Mouse (Mus musculus) liver, embryonic 14.5 days (tissue): Measurements from ENCODE around the gene Sema3d. TPM values are rescaled to one million over a fixed set of nuclear protein-coding genes. Genes with fewer than 3 reads are reported as not detected.

Experiments used
- ATAC-seq: fragments of 200-750 bp; cut with Nextera tagmentation; 2 replicates; pipeline ENCODE4 v1.8.0; 2017; ENCODE audit warnings: moderate number of reproducible peaks, mild to moderate bottlenecking, moderate library complexity; ENCODE audit not compliant: insufficient read depth
- DNase-seq, 3 experiments: peaks; one replicate each; pipeline ENCODE4 v3.0.0-alpha.2; 2012 to 2013; ENCODE audit warnings: low read depth in 3 of 3, low spot score in 3 of 3
- H3K27ac ChIP-seq: fragments of 300-500 bp; sonication (generic); 2 replicates; pipeline ENCODE4 v1.5.1; 2014; ENCODE audit warnings: moderate library complexity, mild to moderate bottlenecking, control low read depth, inconsistent platforms
- H3K27me3 ChIP-seq: fragments of 300-500 bp; sonication (generic); 2 replicates; pipeline ENCODE4 v1.6.1; 2014; ENCODE audit warnings: mild to moderate bottlenecking, low read length, moderate library complexity; ENCODE audit not compliant: control insufficient read depth, insufficient read depth
- H3K36me3 ChIP-seq: fragments of 300-500 bp; sonication (generic); replicated peaks from 2 replicates; pipeline ENCODE4 v1.6.1; 2014; ENCODE audit warnings: low read depth; ENCODE audit not compliant: control insufficient read depth, insufficient read depth
- H3K4me1 ChIP-seq, 2 experiments: fragments of 200-500 bp in 1 of 2; fragments of 300-500 bp in 1 of 2; sonication (generic) in 1 of 2; replicated peaks; 2 replicates each; pipeline ENCODE4 v1.6.1; 2012 to 2014; ENCODE audit warnings: antibody characterized with exemption in 1 of 2, inconsistent platforms in 1 of 2, low read length in 1 of 2; ENCODE audit not compliant: control insufficient read depth in 2 of 2, insufficient read depth in 2 of 2
- H3K4me2 ChIP-seq: fragments of 300-500 bp; sonication (generic); 2 replicates; pipeline ENCODE4 v1.6.1; 2014; ENCODE audit warnings: low read depth, mild to moderate bottlenecking, control low read depth, moderate library complexity
- H3K4me3 ChIP-seq, 2 experiments: fragments of 200-500 bp in 1 of 2; fragments of 300-500 bp in 1 of 2; sonication (generic) in 1 of 2; 2 replicates each; pipeline ENCODE4 v1.5.1; 2012 to 2014; ENCODE audit warnings: low read depth in 2 of 2, low read length in 2 of 2, mild to moderate bottlenecking in 2 of 2, control low read depth in 1 of 2, inconsistent platforms in 1 of 2, moderate library complexity in 1 of 2; ENCODE audit not compliant: insufficient read depth in 1 of 2
- H3K9ac ChIP-seq: fragments of 300-500 bp; sonication (generic); replicated peaks from 2 replicates; pipeline ENCODE4 v1.6.1; 2014; ENCODE audit warnings: mild to moderate bottlenecking, control low read depth, moderate library complexity
- H3K9me3 ChIP-seq: fragments of 300-500 bp; sonication (generic); 2 replicates; pipeline ENCODE4 v1.6.1; 2016; ENCODE audit warnings: low read length, mixed read lengths; ENCODE audit not compliant: control insufficient read depth
- CTCF ChIP-seq: IDR thresholded peaks from 2 replicates; pipeline ENCODE4 v1.5.1; 2016; ENCODE audit warnings: antibody characterized with exemption, low read depth, control low read depth
- EP300 ChIP-seq: IDR thresholded peaks from 2 replicates; pipeline ENCODE4 v1.6.1; 2016; ENCODE audit warnings: antibody characterized with exemption, low read depth
- WGBS: fragments of 180-500 bp; shearing (Covaris S2); extraction: QIAGEN DNeasy Blood & Tissue Kit; methylation state at CpG from one replicate; pipeline ENCODE4 v1.1.7; 2014; ENCODE audit not compliant: insufficient replicate concordance; 5-methylcytosine and 5-hydroxymethylcytosine counted together
- polyA plus RNA-seq, 2 experiments: library from polyadenylated mRNA; depleted of rRNA in 1 of 2; stranded (reverse) in 1 of 2; unstranded in 1 of 2; fragments of >200 nt; fragmentation: Nextera tagmentation in 1 of 2; extraction: Ambion mirVana in 1 of 2; gene quantifications; 2 replicates each; pipeline versions ENCODE4 v1.2.1 to v1.2.3; 2012 to 2014

The Sema3d gene
- polyA plus RNA-seq, 2 experiments, result 0.38 to 0.65 TPM

DNA sequence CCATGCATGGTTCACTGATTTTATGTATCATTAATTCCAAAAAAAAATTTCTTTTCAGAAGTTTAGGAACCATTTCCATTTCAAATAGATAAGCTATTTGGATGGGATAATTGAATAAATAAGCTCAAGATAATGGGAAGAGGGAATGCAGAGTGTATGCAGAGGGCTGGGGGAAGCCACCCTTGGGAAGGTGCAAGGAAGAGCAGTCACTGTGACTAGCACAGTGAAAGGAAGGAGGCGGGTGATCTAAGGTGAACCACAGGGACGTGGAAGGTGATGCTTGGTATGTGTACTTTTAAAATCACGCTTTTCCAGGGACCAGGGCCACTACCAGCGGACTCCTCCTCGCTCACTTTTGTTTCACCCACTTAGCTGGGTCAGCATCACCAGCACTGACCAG is 115.9 kb downstream of the Sema3d start:
- WGBS, result 47% methylated on average over 5 of the region's 5 CpGs
- H3K27ac ChIP-seq, result no peak overlapping the region
- no peak for DNase-seq
- no peaks in the 10 kb centered on the region for H3K4me1 ChIP-seq
- H3K9ac ChIP-seq, result no peak overlapping the region
- no peaks in the 10 kb centered on the region for H3K9me3 ChIP-seq
- TF ChIP-seq EP300 (no peak), CTCF (no peak)
- no peaks in the 10 kb centered on the region for H3K36me3 ChIP-seq
- no peak overlapping the region for H3K4me2 ChIP-seq
- H3K27me3 ChIP-seq, result no peaks in the 10 kb centered on the region
- no peak overlapping the region for H3K4me3 ChIP-seq
- ATAC-seq, result no peak

DNA sequence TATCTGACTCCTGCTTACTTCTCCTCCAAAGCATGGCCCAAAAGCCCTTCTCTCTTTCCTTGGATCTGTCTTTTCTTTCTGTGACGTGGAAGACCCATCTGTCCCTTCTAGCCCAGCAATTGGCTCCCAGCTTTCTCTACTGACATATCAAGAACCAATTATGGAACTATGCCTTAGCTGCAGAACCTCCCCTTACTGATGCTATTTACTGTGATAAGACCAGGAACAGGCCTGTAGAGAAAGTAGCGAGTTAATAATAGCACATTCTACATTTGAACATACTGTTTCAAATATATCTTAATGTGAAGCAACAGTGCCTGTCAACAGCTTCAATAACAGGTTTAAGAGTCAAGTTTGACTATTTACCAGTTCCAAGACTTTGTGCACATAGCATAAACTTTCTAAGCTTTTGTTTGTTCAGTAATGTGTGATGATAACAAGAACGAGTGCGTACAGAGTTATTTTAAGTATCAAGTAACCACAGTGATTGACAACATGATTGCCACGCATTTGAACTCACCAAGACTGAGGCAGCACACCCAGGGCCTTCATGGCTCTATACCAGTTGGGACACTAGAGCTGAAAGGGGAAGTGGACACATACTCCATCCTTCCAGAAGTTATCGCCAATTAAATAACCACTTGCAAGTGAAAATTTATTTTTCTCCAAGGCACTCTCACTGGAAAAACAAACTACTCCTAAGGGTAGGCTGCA is 116.8 kb downstream of the Sema3d start:
- Histone ChIP-seq H3K9me3 (no peaks in the 10 kb centered on the region), H3K4me2 (no peak overlapping the region), H3K4me3 (no peak overlapping the region), H3K36me3 (no peaks in the 10 kb centered on the region), H3K27me3 (no peaks in the 10 kb centered on the region), H3K4me1 (no peaks in the 10 kb centered on the region), H3K9ac (no peak overlapping the region), H3K27ac (no peak overlapping the region)
- WGBS, result 47% methylated on average over 6 of the region's 6 CpGs
- TF ChIP-seq CTCF, result no peak
- DNase-seq (no peak), ATAC-seq (no peak)

DNA sequence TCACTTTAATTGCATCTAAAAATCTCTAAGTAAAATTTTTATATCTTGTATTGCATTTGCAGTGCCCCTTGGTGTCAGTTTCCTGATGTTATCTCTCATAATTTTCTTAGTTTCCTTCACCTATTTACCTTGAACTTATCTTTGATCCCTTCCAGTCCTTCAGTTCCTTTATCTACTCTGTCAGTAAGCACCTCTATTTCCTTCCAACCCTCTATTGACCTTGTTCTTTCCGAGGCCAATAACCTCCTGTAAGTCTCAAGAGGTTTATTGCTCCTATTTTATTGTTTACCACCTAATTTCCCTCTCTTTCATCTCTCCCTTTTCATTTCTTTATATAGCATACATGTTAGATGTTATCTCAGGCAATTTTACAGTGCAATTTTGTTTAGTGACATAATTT is 129.3 kb downstream of the Sema3d start:
- no peak for DNase-seq
- no peaks in the 10 kb centered on the region for H3K4me1 ChIP-seq
- no peaks in the 10 kb centered on the region for H3K27me3 ChIP-seq
- no peaks in the 10 kb centered on the region for H3K9me3 ChIP-seq
- H3K9ac ChIP-seq, result no peak overlapping the region
- H3K27ac ChIP-seq, result no peak overlapping the region
- H3K36me3 ChIP-seq, result no peaks in the 10 kb centered on the region
- TF ChIP-seq EP300, result no peak
- TF ChIP-seq CTCF, result no peak
- WGBS, result 15% methylated on average over 1 of the region's 1 CpGs
- no peak overlapping the region for H3K4me2 ChIP-seq
- ATAC-seq, result no peak
- H3K4me3 ChIP-seq, result no peak overlapping the region

DNA sequence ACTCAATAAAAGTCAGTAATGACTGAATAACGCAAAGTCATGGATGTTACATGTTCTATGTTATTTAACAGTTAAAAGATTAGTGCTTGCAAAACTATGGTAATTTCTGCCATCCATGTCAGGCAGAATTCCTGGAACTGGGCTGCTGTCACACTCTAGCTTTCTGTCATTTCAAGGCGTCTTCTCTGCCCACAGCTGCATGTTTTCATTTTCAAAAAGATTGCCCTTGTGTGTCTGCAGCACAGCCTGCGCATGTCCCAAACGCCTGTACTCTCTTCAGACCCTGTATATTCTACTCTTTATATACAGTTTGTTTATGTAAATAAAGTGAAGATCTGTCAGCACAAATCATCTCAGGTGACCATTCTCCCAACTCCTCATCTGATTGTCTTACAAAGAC is 132.1 kb downstream of the Sema3d start:
- Histone ChIP-seq H3K27ac (no peak overlapping the region), H3K36me3 (no peaks in the 10 kb centered on the region), H3K9me3 (no peaks in the 10 kb centered on the region), H3K4me2 (no peak overlapping the region), H3K27me3 (no peaks in the 10 kb centered on the region), H3K4me1 (no peaks in the 10 kb centered on the region), H3K4me3 (no peak overlapping the region), H3K9ac (no peak overlapping the region)
- TF ChIP-seq CTCF, result no peak
- TF ChIP-seq EP300, result no peak
- DNase-seq, result no peak
- no peak for ATAC-seq
- WGBS, result 55% methylated on average over 4 of the region's 4 CpGs

DNA sequence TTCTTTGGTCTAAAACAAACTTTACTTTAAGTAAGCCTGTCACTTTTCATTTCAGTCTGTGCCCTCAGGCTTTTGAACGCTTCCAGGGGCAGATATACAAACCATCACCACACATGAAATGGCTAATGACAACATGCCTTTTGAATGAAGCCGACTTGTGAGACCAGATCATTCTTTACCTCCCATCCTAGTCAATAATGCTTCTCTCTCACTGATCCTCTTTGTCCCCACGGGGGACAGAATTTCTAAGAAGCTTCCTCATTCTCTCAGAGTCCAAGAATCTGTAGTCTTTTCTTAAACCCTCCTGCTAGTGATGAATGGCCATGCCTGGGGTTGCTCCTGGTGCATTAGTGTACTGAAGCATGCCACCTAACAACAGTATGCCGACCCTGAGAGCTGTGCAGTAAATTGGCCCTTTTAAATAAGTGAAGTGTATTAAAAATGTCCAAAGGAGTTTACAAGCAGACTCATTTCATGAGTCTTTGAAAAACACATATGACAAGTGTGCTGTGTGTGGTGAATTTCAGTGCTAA is 142.1 kb downstream of the Sema3d start:
- ATAC-seq (no peak), DNase-seq (no peak)
- H3K4me2 ChIP-seq, result no peak overlapping the region
- H3K9ac ChIP-seq, result no peak overlapping the region
- H3K36me3 ChIP-seq, result no peaks in the 10 kb centered on the region
- H3K4me3 ChIP-seq, result no peak overlapping the region
- 47% methylated on average over 4 of the region's 4 CpGs for WGBS
- no peak overlapping the region for H3K27ac ChIP-seq
- no peak for TF ChIP-seq EP300
- H3K9me3 ChIP-seq, result no peaks in the 10 kb centered on the region
- H3K27me3 ChIP-seq, result no peaks in the 10 kb centered on the region
- no peaks in the 10 kb centered on the region for H3K4me1 ChIP-seq
